Mouse (Mus musculus) thymus, adult 2 months (tissue): ENCODE measurements around the gene Vwa1. TPM values are rescaled to one million over a fixed set of nuclear protein-coding genes. Genes with fewer than 3 reads are reported as not detected.

ENCODE experiments used
- DNase-seq: peaks from one replicate; pipeline ENCODE4 v3.0.0; 2021
- H3K27ac ChIP-seq: fragments of 200-500 bp; 2 replicates; pipeline ENCODE4 v1.5.1; 2012; ENCODE audit warnings: low read length, control low read depth; ENCODE audit not compliant: control insufficient read depth, insufficient read depth
- H3K27me3 ChIP-seq: fragments of 200-500 bp; 2 replicates; pipeline ENCODE4 v1.6.1; 2012; ENCODE audit warnings: mild to moderate bottlenecking, low read length, moderate library complexity, mixed read lengths; ENCODE audit not compliant: control insufficient read depth, insufficient read depth
- H3K36me3 ChIP-seq: fragments of 200-500 bp; 2 replicates; pipeline ENCODE4 v1.6.1; 2012; ENCODE audit warnings: mild to moderate bottlenecking, low read length, moderate library complexity; ENCODE audit not compliant: control insufficient read depth, insufficient read depth
- H3K4me1 ChIP-seq: fragments of 200-500 bp; replicated peaks from 2 replicates; pipeline ENCODE4 v1.6.1; 2012; ENCODE audit warnings: low read length; ENCODE audit not compliant: control insufficient read depth, insufficient read depth
- H3K4me3 ChIP-seq: fragments of 200-500 bp; 2 replicates; pipeline ENCODE4 v1.5.1; 2012; ENCODE audit warnings: mild to moderate bottlenecking, low read length, control low read depth, moderate library complexity; ENCODE audit not compliant: control insufficient read depth, insufficient read depth
- CTCF ChIP-seq: fragments of 200-500 bp; IDR thresholded peaks from 2 replicates; pipeline ENCODE4 v1.5.1; 2012; ENCODE audit warnings: mild to moderate bottlenecking, control low read depth, low read length, moderate library complexity, borderline replicate concordance; ENCODE audit not compliant: control insufficient read depth, poor library complexity, insufficient read depth; ENCODE audit errors: extremely low read depth
- POLR2A ChIP-seq: fragments of 200-500 bp; IDR thresholded peaks from 2 replicates; pipeline ENCODE4 v1.6.1; 2012; ENCODE audit warnings: mild to moderate bottlenecking, low read length, control low read depth, moderate library complexity; ENCODE audit not compliant: control insufficient read depth, poor library complexity, insufficient read depth; ENCODE audit errors: extremely low read depth
- WGBS: fragments of 180-500 bp; shearing (Covaris S2); methylation state at CpG from one replicate; pipeline ENCODE4 v1.1.7; 2018; 5-methylcytosine and 5-hydroxymethylcytosine counted together
- polyA plus RNA-seq: library from polyadenylated mRNA; depleted of rRNA; stranded (reverse); fragments of >200 nt; gene quantifications from 2 replicates; pipeline ENCODE4 v1.2.3, GENCODE M21; 2012

Gene Vwa1
- polyA plus RNA-seq, 1 experiment, result 13.5 TPM

GRCm38 (mm10) chr4:155803340-155804041 lies 29.0 kb upstream of the Vwa1 start:
- TF ChIP-seq CTCF, result 0 out of 2 replicates have a peak, but pooled peaks have one; percentile 26
- peak; percentile 78 for TF ChIP-seq POLR2A
- peaks cover 7% of the 10 kb centered on the region for H3K4me1 ChIP-seq
- peaks cover 15% of the 10 kb centered on the region for H3K36me3 ChIP-seq
- peak overlapping the region; percentile 69 for H3K4me3 ChIP-seq
- no peaks in the 10 kb centered on the region for H3K27me3 ChIP-seq
- no peak overlapping the region for H3K27ac ChIP-seq
- WGBS, result under 1% methylated on average over 58 of the region's 58 CpGs
- peak; percentile 97 for DNase-seq

- H3K4me1 ChIP-seq, result peaks cover 7% of the 10 kb centered on the region
- H3K36me3 ChIP-seq, result peaks cover 9% of the 10 kb centered on the region
- 11% methylated on average over 12 of the region's 12 CpGs for WGBS
- DNase-seq, result no peak
- TF ChIP-seq POLR2A (no peak), CTCF (no peak)
- peak within 1 kb of the TSS; percentile 69 for H3K4me3 ChIP-seq
- no peak within 1 kb of the TSS for H3K27ac ChIP-seq
- H3K27me3 ChIP-seq, result no peaks in the 10 kb centered on the region
Measured at GRCm38 (mm10) chr4:155802741-155803339, 28.3 kb upstream of the Vwa1 start, which contains the start of gene Mrpl20. Mrpl20 (plus strand) TSS chr4:155802878.

GRCm38 (mm10) chr4:155802075-155802474 lies 27.6 kb upstream of the Vwa1 start:
- TF ChIP-seq CTCF (no peak), POLR2A (no peak)
- 96% methylated on average over 1 of the region's 1 CpGs for WGBS
- Histone ChIP-seq H3K4me1 (peaks cover 7% of the 10 kb centered on the region), H3K4me3 (no peak overlapping the region), H3K27me3 (no peaks in the 10 kb centered on the region), H3K36me3 (peaks cover 4% of the 10 kb centered on the region), H3K27ac (no peak overlapping the region)
- DNase-seq, result no peak

GRCm38 (mm10) chr4:155793730-155794129 lies 19.2 kb upstream of the Vwa1 start:
- no peaks in the 10 kb centered on the region for H3K27me3 ChIP-seq
- TF ChIP-seq POLR2A, result no peak
- no peak for TF ChIP-seq CTCF
- DNase-seq, result no peak
- H3K4me1 ChIP-seq, result no peaks in the 10 kb centered on the region
- H3K27ac ChIP-seq, result no peak overlapping the region
- H3K36me3 ChIP-seq, result no peaks in the 10 kb centered on the region
- no peak overlapping the region for H3K4me3 ChIP-seq
- 80% methylated on average over 2 of the region's 2 CpGs for WGBS

- Histone ChIP-seq H3K27me3 (no peaks in the 10 kb centered on the region), H3K4me1 (no peaks in the 10 kb centered on the region), H3K36me3 (no peaks in the 10 kb centered on the region), H3K27ac (no peak overlapping the region), H3K4me3 (no peak overlapping the region)
- TF ChIP-seq POLR2A, result no peak
- TF ChIP-seq CTCF, result no peak
- no peak for DNase-seq
- WGBS, result 87% methylated on average over 24 of the region's 24 CpGs
Measured at GRCm38 (mm10) chr4:155791240-155791933, 16.9 kb upstream of the Vwa1 start.

GRCm38 (mm10) chr4:155790650-155791161 lies 16.2 kb upstream of the Vwa1 start:
- Histone ChIP-seq H3K4me3 (no peak overlapping the region), H3K36me3 (no peaks in the 10 kb centered on the region), H3K27me3 (no peaks in the 10 kb centered on the region), H3K27ac (no peak overlapping the region), H3K4me1 (no peaks in the 10 kb centered on the region)
- WGBS, result 88% methylated on average over 3 of the region's 3 CpGs
- TF ChIP-seq POLR2A (no peak), CTCF (no peak)
- DNase-seq, result no peak
